Mouse (Mus musculus) heart, embryonic 10.5 days (tissue): ENCODE measurements around the gene Nodal. TPM values are rescaled to one million over a fixed set of nuclear protein-coding genes. Genes with fewer than 3 reads are reported as not detected.

Experiments
- polyA plus RNA-seq: library from polyadenylated mRNA; unstranded; fragments of >200 nt; fragmentation: Nextera tagmentation; extraction: Ambion mirVana; gene quantifications from 2 replicates; pipeline ENCODE4 v1.2.1, GENCODE M21; 2016

Gene Nodal
- polyA plus RNA-seq, 1 experiment from 2014 or later = 0.28 TPM

Other genes starting within 250 kb of the Nodal start
- not detected in 2 replicates for gene Tbata, start 246.0 kb upstream of the Nodal start, polyA plus RNA-seq
- 0.74 and 0.90 TPM in 2 replicates for gene Adamts14, start 144.5 kb upstream of the Nodal start, polyA plus RNA-seq
- not detected in 2 replicates for gene Prf1, start 120.1 kb upstream of the Nodal start, polyA plus RNA-seq
- 34.2 and 40.8 TPM in 2 replicates for gene Pald1, start 34.4 kb upstream of the Nodal start, polyA plus RNA-seq
- gene Eif4ebp2, start 34.7 kb downstream of the Nodal start, polyA plus RNA-seq = 51.2 and 53.1 TPM in 2 replicates
- gene Lrrc20, start 57.8 kb downstream of the Nodal start, polyA plus RNA-seq = 10.5 and 14.0 TPM in 2 replicates
- gene Npffr1, start 177.5 kb downstream of the Nodal start, polyA plus RNA-seq = 0.06 and 0.11 TPM in 2 replicates
- 183 and 245 TPM in 2 replicates for gene Ppa1, start 230.6 kb downstream of the Nodal start, polyA plus RNA-seq